Mouse (Mus musculus): ENCODE results near the gene Nr1h3.

- TF ChIP-seq CTCF (IDR thresholded peaks at IDR 0.05; ENCODE audit: extremely low read depth, insufficient read depth, insufficient read length, insufficient replicate concordance) (no peak), POLR2A (IDR thresholded peaks at IDR 0.05; ENCODE audit: low read depth, low read length) (no peak)
These were observed 480 bp upstream of the Nr1h3 start for GRCm38 (mm10) chr2:91202972-91203656.
